Mouse (Mus musculus) gastrocnemius, adult 2 months (tissue): ENCODE measurements around the gene Tenm3. TPM values are rescaled to one million over a fixed set of nuclear protein-coding genes. Genes with fewer than 3 reads are reported as not detected.

Experiments
- DNase-seq: peaks from one replicate; pipeline ENCODE4 v3.0.0; 2022
- H3K27ac ChIP-seq: fragments of 200-600 bp; 2 replicates; pipeline ENCODE4 v1.8.1; 2022; ENCODE audit warnings: mild to moderate bottlenecking
- H3K4me3 ChIP-seq: fragments of 200-600 bp; 2 replicates; pipeline ENCODE4 v1.8.1; 2022; ENCODE audit warnings: mild to moderate bottlenecking, moderate library complexity
- CTCF ChIP-seq: fragments of 200-600 bp; IDR thresholded peaks from 2 replicates; pipeline ENCODE4 v1.8.1; 2022; ENCODE audit warnings: antibody characterized with exemption, mild to moderate bottlenecking, moderate library complexity
- intact Hi-C: fragments of 180-260 bp; cut with DNase I; formaldehyde crosslinking; loops from one replicate; pipeline ENCODE4 v1.15.1; 2025
- total RNA-seq, 2 experiments: library from RNA; stranded (reverse); gene quantifications; 2 replicates each; pipeline ENCODE4 v1.2.3; 2021

Tenm3 gene
- total RNA-seq, 2 experiments from 2014 or later: 10.0 to 13.7 TPM

DNA sequence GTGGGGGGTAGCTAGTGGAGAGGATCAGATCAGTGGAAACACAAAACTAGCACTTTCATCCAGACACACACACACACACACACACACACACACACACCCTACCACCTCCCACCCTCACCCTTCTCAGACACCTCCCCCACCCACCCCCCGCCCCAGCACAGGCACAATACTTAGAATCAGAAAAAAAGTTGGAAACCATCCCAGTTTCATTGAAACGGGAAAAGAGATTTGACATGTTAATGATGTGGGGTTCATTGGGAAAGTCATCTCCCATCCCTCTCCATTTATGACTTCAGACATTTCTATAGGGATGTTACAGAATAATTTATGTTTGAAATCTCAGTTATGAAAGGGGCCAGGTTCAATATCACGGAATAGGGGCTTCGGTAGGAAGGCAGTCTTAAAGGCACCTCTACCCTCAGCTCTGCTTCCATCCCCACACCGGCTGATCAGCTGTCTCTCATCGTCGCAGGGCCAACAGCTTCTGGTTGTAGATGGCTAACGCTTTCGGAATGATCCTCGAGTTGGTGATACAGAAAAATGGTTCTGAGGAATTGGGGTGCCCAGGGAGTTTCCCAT is 231.7 kb downstream of the Tenm3 start:
- H3K27ac ChIP-seq: no peak overlapping the region
- intact Hi-C loops: no loop called here
- no peak for TF ChIP-seq CTCF
- H3K4me3 ChIP-seq: no peak overlapping the region
- no peak for DNase-seq

GRCm38 (mm10) chr8:48611126-48611525 is 232.6 kb downstream of the Tenm3 start:
- no peak for DNase-seq
- intact Hi-C loops: no loop called here
- Histone ChIP-seq H3K27ac (no peak overlapping the region), H3K4me3 (no peak overlapping the region)
- TF ChIP-seq CTCF: no peak

DNA sequence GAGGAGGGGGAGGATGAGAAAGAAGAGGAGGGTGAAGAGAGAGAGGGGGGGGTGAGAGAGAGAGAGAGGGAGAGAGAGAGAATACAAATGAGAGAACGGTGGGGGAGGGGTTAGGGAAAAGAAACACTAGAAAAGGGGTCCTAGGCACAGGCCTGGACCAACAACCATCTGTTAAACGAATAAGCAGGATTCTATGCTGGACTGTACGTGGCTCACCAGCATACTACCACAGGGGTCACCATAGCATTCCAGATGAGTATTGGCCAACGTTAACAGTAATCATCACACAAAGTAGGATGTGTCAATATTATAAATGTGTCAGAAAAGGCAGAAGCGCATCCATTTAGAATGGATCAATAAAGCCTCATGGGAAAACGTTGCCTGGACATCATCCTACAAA is 233.4 kb downstream of the Tenm3 start:
- no peak for TF ChIP-seq CTCF
- Histone ChIP-seq H3K27ac (no peak overlapping the region), H3K4me3 (no peak overlapping the region)
- no peak for DNase-seq
- intact Hi-C loops: no loop called here

- intact Hi-C loops: no loop called here
- no peak for TF ChIP-seq CTCF
- H3K27ac ChIP-seq: no peak overlapping the region
- no peak overlapping the region for H3K4me3 ChIP-seq
- DNase-seq: no peak
Observed at GRCm38 (mm10) chr8:48609684-48610083, 234.1 kb downstream of the Tenm3 start.

- TF ChIP-seq CTCF: no peak
- intact Hi-C loops: no loop called here
- Histone ChIP-seq H3K27ac (no peak overlapping the region), H3K4me3 (no peak overlapping the region)
- no peak for DNase-seq
Observed at GRCm38 (mm10) chr8:48604190-48604897, 239.4 kb downstream of the Tenm3 start.

DNA sequence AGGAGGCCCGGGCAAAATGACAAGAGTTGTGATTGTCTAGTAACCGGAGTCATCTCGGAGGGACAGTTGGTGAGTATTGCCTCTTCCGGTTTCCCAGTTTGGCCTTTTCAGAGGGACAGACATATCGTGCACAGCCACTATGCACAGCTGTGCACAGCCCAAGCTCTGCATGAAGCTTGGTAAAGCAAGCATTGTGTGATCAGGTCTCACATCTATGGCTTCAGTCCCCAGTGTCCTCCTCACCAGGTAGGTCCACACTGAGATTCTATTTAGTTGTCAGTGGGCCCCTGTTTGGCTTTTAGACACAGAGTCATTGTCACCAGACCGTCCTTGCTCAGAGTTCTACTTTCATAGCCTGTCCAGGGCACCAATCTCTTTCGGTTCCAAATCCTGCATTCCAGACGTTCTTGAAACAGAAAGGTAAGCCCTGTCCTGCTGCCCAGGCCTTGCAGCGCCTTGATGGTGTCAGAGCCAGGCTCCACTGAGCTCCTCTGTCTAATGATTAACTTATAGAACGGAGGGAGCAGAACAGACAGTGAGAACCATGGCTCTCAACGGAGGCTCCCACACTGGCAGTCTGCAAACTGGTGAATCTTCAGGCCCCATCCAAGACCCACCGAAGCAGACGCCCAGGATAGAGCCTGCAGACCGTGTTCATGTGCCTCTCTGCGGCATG is 240.4 kb downstream of the Tenm3 start:
- intact Hi-C loops: no loop called here
- Histone ChIP-seq H3K27ac (no peak overlapping the region), H3K4me3 (no peak overlapping the region)
- TF ChIP-seq CTCF: no peak
- DNase-seq: no peak

DNA sequence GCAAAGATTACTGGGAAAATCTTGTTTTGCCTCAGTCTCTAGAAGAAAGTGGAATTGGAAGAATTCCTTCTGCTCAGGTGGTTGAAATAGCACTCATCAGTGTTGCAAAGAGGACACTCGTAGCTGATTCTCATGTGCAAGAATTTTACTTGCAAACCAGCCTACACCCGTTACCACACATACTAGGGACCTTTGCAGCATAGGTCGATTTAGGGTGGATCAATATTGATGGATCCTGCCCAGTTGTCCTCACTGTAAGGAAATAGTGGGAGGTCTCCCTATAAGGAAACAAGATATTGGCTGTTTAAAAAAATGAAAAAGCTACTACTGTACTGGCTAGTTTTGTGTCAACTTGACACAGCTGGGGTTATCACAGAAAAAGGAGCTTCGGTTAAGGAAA is 242.1 kb downstream of the Tenm3 start:
- no peak overlapping the region for H3K27ac ChIP-seq
- TF ChIP-seq CTCF: no peak
- no peak for DNase-seq
- intact Hi-C loops: no loop called here
- no peak overlapping the region for H3K4me3 ChIP-seq

DNA sequence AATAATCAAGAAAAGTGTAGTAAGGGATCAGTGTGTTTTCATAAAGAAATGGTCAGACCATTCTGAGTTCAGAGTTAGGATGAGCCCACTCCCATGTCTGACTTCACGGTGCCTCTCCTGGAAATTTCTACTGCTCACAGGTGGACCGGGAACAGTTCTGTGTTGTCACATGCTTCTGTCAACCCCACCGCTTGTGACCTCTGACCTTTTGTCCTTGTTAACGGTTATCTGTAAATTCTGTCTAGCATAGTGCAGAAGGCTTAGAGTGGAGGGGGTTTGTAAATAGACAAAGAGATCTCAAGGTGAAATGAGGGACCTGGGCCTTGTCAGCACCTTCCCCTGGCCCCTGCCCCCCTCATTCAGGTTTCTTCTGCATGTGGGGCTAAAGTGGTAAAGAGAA is 244.7 kb downstream of the Tenm3 start:
- no peak for DNase-seq
- no peak overlapping the region for H3K27ac ChIP-seq
- H3K4me3 ChIP-seq: no peak overlapping the region
- intact Hi-C loops: no loop called here
- no peak for TF ChIP-seq CTCF

GRCm38 (mm10) chr8:48596332-48596731 is 247.4 kb downstream of the Tenm3 start:
- H3K27ac ChIP-seq: no peak overlapping the region
- intact Hi-C loops: no loop called here
- H3K4me3 ChIP-seq: no peak overlapping the region

GRCm38 (mm10) chr8:48591818-48592217 is 251.9 kb downstream of the Tenm3 start:
- Histone ChIP-seq H3K27ac (no peak overlapping the region), H3K4me3 (no peak overlapping the region)
- no peak for TF ChIP-seq CTCF
- DNase-seq: no peak
- intact Hi-C loops: no loop called here

More at GRCm38 (mm10) chr8:48596332-48596731, 247.4 kb downstream of the Tenm3 start:
- TF ChIP-seq CTCF: no peak
- no peak for DNase-seq

DNA sequence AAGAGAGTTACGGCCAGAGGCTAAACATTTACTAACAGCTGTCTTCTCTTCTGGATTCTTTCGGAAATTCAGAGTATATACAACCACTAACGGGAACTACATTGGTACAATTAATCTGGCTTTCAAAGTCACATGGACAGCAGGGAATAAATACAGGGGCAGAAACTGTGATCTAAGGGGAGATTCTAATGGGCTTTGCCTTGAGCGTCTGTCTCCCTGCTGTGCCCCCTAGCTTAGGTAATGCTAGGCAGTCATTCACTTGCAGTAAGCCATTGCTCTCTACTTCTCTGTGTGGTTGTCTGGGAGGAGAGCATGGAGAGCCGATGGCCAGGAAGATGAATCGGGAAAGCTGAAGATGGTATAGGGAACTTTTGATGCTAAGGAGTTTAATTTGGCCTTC is 264.0 kb downstream of the Tenm3 start:
- DNase-seq: no peak
- intact Hi-C loops: no loop called here
- no peak overlapping the region for H3K27ac ChIP-seq
- H3K4me3 ChIP-seq: no peak overlapping the region
- no peak for TF ChIP-seq CTCF

- DNase-seq: no peak
- Histone ChIP-seq H3K4me3 (no peak overlapping the region), H3K27ac (no peak overlapping the region)
- no peak for TF ChIP-seq CTCF
- intact Hi-C loops: no loop called here
Observed at GRCm38 (mm10) chr8:48579144-48579543, 264.6 kb downstream of the Tenm3 start.

- no peak overlapping the region for H3K27ac ChIP-seq
- no peak for TF ChIP-seq CTCF
Observed at GRCm38 (mm10) chr8:48572941-48573340, 270.8 kb downstream of the Tenm3 start.

DNA sequence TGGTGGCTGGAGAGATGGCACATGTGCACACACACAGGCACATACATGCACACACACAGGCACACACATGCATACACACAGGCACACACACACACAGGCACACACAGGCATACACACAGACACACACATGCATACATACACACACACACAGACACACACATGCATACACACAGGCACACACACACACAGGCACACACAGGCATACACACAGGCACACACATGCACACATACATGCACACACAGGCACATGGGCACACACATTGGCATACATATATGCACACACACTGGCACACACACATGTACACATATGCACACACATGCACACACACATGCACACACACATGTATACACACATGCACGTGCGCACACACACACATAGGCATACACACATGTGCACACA is 271.4 kb downstream of the Tenm3 start:
- TF ChIP-seq CTCF: no peak
- intact Hi-C loops: no loop called here

More at GRCm38 (mm10) chr8:48572941-48573340, 270.8 kb downstream of the Tenm3 start:
- no peak for DNase-seq
- intact Hi-C loops: no loop called here
- H3K4me3 ChIP-seq: no peak overlapping the region

More for the DNA sequence above, 271.4 kb downstream of the Tenm3 start:
- no peak for DNase-seq
- no peak overlapping the region for H3K27ac ChIP-seq
- no peak overlapping the region for H3K4me3 ChIP-seq
